Mouse (Mus musculus) neural tube, embryonic 14.5 days (tissue): Measurements from ENCODE around the gene Gm11627. TPM values are rescaled to one million over a fixed set of nuclear protein-coding genes. Genes with fewer than 3 reads are reported as not detected.

Source experiments
- ATAC-seq: fragments of 200-750 bp; cut with Nextera tagmentation; 2 replicates; pipeline ENCODE4 v1.8.0; 2017; ENCODE audit warnings: low read depth, mild to moderate bottlenecking, moderate TSS enrichment, moderate library complexity
- H3K27ac ChIP-seq: fragments of 300-500 bp; sonication (generic); 2 replicates; pipeline ENCODE4 v1.5.1; 2014; ENCODE audit warnings: low read depth, mild to moderate bottlenecking, control low read depth, low read length, moderate library complexity, mixed read lengths
- H3K27me3 ChIP-seq: fragments of 300-500 bp; sonication (generic); 2 replicates; pipeline ENCODE4 v1.6.1; 2014; ENCODE audit warnings: low read length; ENCODE audit not compliant: control insufficient read depth, insufficient read depth
- H3K36me3 ChIP-seq: fragments of 300-500 bp; sonication (generic); 2 replicates; pipeline ENCODE4 v1.6.1; 2014; ENCODE audit warnings: low read length, mixed read lengths; ENCODE audit not compliant: control insufficient read depth, insufficient read depth
- H3K4me1 ChIP-seq: fragments of 300-500 bp; sonication (generic); 2 replicates; pipeline ENCODE4 v1.6.1; 2014; ENCODE audit warnings: low read length; ENCODE audit not compliant: control insufficient read depth, insufficient read depth
- H3K4me2 ChIP-seq: fragments of 300-500 bp; sonication (generic); 2 replicates; pipeline ENCODE4 v1.6.1; 2014; ENCODE audit warnings: mild to moderate bottlenecking, low read depth, low read length, control low read depth
- H3K4me3 ChIP-seq: fragments of 300-500 bp; sonication (generic); 2 replicates; pipeline ENCODE4 v1.5.1; 2014; ENCODE audit warnings: low read depth, low read length, control low read depth, mixed read lengths
- H3K9ac ChIP-seq: fragments of 300-500 bp; sonication (generic); replicated peaks from 2 replicates; pipeline ENCODE4 v1.6.1; 2014; ENCODE audit warnings: low read depth, mild to moderate bottlenecking, control low read depth, low read length, mixed read lengths
- H3K9me3 ChIP-seq: fragments of 300-500 bp; sonication (generic); 2 replicates; pipeline ENCODE4 v1.6.1; 2016; ENCODE audit warnings: low read length; ENCODE audit not compliant: control insufficient read depth
- WGBS: fragments of 180-500 bp; shearing (Covaris S2); extraction: QIAGEN DNeasy Blood & Tissue Kit; methylation state at CpG from one replicate; pipeline ENCODE4 v1.1.7; 2014; 5-methylcytosine and 5-hydroxymethylcytosine counted together
- polyA plus RNA-seq: library from polyadenylated mRNA; unstranded; fragments of >200 nt; fragmentation: Nextera tagmentation; extraction: Ambion mirVana; gene quantifications from 2 replicates; pipeline ENCODE4 v1.2.1, GENCODE M21; 2014

Gene Gm11627
- polyA plus RNA-seq = 6.6 and 6.9 TPM in 2 replicates

GRCm38 (mm10) chr11:102579165-102580033 is at the start of gene Gm11627:
TSS of gene Gm11627 (minus strand) at chr11:102579461.
- peak; percentile 78 for ATAC-seq
- H3K27me3 ChIP-seq = no peaks in the 10 kb centered on the region
- peak within 1 kb of the TSS; percentile 12; the same call in 1 of the 2 replicates for H3K4me3 ChIP-seq
- WGBS = 5% methylated on average over 23 of the region's 23 CpGs
- H3K36me3 ChIP-seq = no peaks in the 10 kb centered on the region
- H3K9ac ChIP-seq = no peak within 1 kb of the TSS
- H3K4me1 ChIP-seq = peaks cover 11% of the 10 kb centered on the region; the same call in 1 of the 2 replicates
- H3K4me2 ChIP-seq = peak within 1 kb of the TSS; percentile 32
- peak within 1 kb of the TSS; percentile 55; the same call in 1 of the 2 replicates for H3K27ac ChIP-seq
- no peaks in the 10 kb centered on the region for H3K9me3 ChIP-seq

- Histone ChIP-seq H3K36me3 (no peaks in the 10 kb centered on the region), H3K4me2 (no peak overlapping the region), H3K27me3 (no peaks in the 10 kb centered on the region), H3K4me3 (no peak overlapping the region), H3K27ac (no peak overlapping the region), H3K4me1 (0 out of 2 replicates have a peak, but pooled peaks cover 9% of the 10 kb centered on the region), H3K9me3 (no peaks in the 10 kb centered on the region), H3K9ac (no peak overlapping the region)
- 49% methylated on average over 9 of the region's 9 CpGs for WGBS
- ATAC-seq = no peak
These were observed 49.3 kb upstream of the Gm11627 start for GRCm38 (mm10) chr11:102628529-102628928.

GRCm38 (mm10) chr11:102627171-102627931 is 48.1 kb upstream of the Gm11627 start:
- no peak overlapping the region for H3K4me3 ChIP-seq
- H3K4me2 ChIP-seq = no peak overlapping the region
- 0 out of 2 replicates have a peak, but pooled peaks cover 9% of the 10 kb centered on the region for H3K4me1 ChIP-seq
- no peak overlapping the region for H3K27ac ChIP-seq
- no peaks in the 10 kb centered on the region for H3K9me3 ChIP-seq
- ATAC-seq = no peak
- H3K36me3 ChIP-seq = no peaks in the 10 kb centered on the region
- no peak overlapping the region for H3K9ac ChIP-seq
- H3K27me3 ChIP-seq = no peaks in the 10 kb centered on the region
- WGBS = 88% methylated on average over 9 of the region's 9 CpGs

- H3K9me3 ChIP-seq = no peaks in the 10 kb centered on the region
- H3K4me3 ChIP-seq = no peak overlapping the region
- peak overlapping the region; percentile 7; the same call in 1 of the 2 replicates for H3K4me2 ChIP-seq
- H3K27ac ChIP-seq = no peak overlapping the region
- H3K9ac ChIP-seq = no peak overlapping the region
- 29% methylated on average over 14 of the region's 14 CpGs for WGBS
- no peaks in the 10 kb centered on the region for H3K36me3 ChIP-seq
- H3K4me1 ChIP-seq = 0 out of 2 replicates have a peak, but pooled peaks cover 9% of the 10 kb centered on the region
- H3K27me3 ChIP-seq = no peaks in the 10 kb centered on the region
- ATAC-seq = no peak
These were observed 45.7 kb upstream of the Gm11627 start for GRCm38 (mm10) chr11:102624888-102625407.

GRCm38 (mm10) chr11:102623876-102624789 is 44.9 kb upstream of the Gm11627 start:
- Histone ChIP-seq H3K36me3 (no peaks in the 10 kb centered on the region), H3K9me3 (no peaks in the 10 kb centered on the region), H3K4me2 (no peak overlapping the region), H3K27ac (no peak overlapping the region), H3K27me3 (no peaks in the 10 kb centered on the region), H3K4me3 (no peak overlapping the region), H3K4me1 (0 out of 2 replicates have a peak, but pooled peaks cover 9% of the 10 kb centered on the region), H3K9ac (no peak overlapping the region)
- ATAC-seq = peak; percentile 49; the same call in 1 of the 2 replicates
- 8% methylated on average over 17 of the region's 17 CpGs for WGBS

GRCm38 (mm10) chr11:102619449-102619848 is 40.2 kb upstream of the Gm11627 start:
- H3K4me2 ChIP-seq = no peak overlapping the region
- no peaks in the 10 kb centered on the region for H3K9me3 ChIP-seq
- no peaks in the 10 kb centered on the region for H3K36me3 ChIP-seq
- 66% methylated on average over 2 of the region's 2 CpGs for WGBS
- ATAC-seq = no peak
- no peak overlapping the region for H3K9ac ChIP-seq
- H3K4me1 ChIP-seq = 0 out of 2 replicates have a peak, but pooled peaks cover 5% of the 10 kb centered on the region
- no peak overlapping the region for H3K27ac ChIP-seq
- no peaks in the 10 kb centered on the region for H3K27me3 ChIP-seq
- no peak overlapping the region for H3K4me3 ChIP-seq

- no peak overlapping the region for H3K27ac ChIP-seq
- H3K27me3 ChIP-seq = no peaks in the 10 kb centered on the region
- H3K4me1 ChIP-seq = no peaks in the 10 kb centered on the region; the same call in 1 of the 2 replicates
- H3K36me3 ChIP-seq = no peaks in the 10 kb centered on the region
- H3K9me3 ChIP-seq = no peaks in the 10 kb centered on the region
- no peak overlapping the region for H3K9ac ChIP-seq
- ATAC-seq = no peak
- WGBS = 11% methylated on average over 6 of the region's 6 CpGs
- no peak overlapping the region for H3K4me2 ChIP-seq
- H3K4me3 ChIP-seq = no peak overlapping the region
These were observed 32.0 kb upstream of the Gm11627 start for GRCm38 (mm10) chr11:102611317-102611705.

GRCm38 (mm10) chr11:102610675-102611316 is 31.5 kb upstream of the Gm11627 start:
- Histone ChIP-seq H3K4me3 (no peak overlapping the region), H3K9ac (no peak overlapping the region), H3K9me3 (no peaks in the 10 kb centered on the region), H3K4me1 (no peaks in the 10 kb centered on the region; the same call in 1 of the 2 replicates), H3K4me2 (no peak overlapping the region), H3K36me3 (no peaks in the 10 kb centered on the region), H3K27me3 (no peaks in the 10 kb centered on the region), H3K27ac (no peak overlapping the region)
- WGBS = 11% methylated on average over 9 of the region's 9 CpGs
- no peak for ATAC-seq
